Mouse (Mus musculus): Measurements from ENCODE around the gene Gm49405. TPM values are rescaled to one million over a fixed set of nuclear protein-coding genes. Genes with fewer than 3 reads are reported as not detected.
"Not testable (repeated sequence)": the region's sequence is repeated elsewhere in the genome, so short reads cannot be mapped to it uniquely, and the experiment has no call there.

Gm49405 gene
- 1 to 10 TPM; 1.7 TPM for total RNA-seq (2021)
- long read RNA-seq, partial matches to known transcripts: 0 of 2 reads
- long read RNA-seq, other reads (novel, unspliced or antisense): 2 of 2 reads

DNA sequence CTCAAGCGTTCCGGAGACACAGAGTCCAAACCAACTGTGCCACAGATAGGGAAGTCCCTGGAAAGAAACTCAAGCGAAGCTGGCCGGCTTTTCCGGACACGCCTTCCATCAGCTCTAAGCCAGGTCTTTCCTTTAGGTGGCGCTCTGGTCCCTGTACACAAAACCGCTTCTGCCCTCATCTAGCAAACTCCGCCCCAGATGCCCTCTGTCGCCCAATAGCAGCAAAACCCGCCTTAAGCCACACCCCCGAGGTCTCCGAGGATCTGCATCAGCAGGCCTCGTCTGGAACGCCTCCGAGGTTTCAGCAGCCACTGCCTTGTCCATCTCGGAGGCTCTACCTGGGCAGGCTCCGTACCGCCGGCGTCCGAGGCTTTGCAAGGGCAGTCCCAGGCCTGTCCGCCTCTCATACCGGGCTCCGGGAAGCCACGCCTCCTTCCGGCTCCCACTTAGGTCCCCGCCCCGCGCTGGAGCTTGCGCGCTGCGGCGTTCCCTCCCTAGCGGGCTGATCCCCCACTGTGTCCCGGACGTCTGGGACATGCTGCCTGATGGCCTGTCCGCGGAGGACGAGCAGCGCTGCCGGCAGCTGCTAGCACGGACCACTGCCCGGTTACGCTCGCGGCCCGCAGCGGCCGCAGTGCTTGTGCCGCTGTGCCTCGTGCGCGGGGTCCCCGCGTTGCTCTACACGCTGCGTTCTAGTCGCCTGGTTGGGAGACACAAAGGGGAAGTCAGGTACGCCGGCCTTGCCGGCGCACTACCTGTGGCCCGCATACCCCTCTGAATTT is at the start of gene Gm49405, which contains the start of gene Nudt8:
Gene Gm49405 (plus strand): TSS at position 508 of the 782 bp plus-strand sequence.
Gene Nudt8 (plus strand): TSS at position 462 of the 782 bp plus-strand sequence.
- peak; percentile 95 to 96 for DNase-seq (ENCODE audit: low spot score in 2 of 2)

DNA sequence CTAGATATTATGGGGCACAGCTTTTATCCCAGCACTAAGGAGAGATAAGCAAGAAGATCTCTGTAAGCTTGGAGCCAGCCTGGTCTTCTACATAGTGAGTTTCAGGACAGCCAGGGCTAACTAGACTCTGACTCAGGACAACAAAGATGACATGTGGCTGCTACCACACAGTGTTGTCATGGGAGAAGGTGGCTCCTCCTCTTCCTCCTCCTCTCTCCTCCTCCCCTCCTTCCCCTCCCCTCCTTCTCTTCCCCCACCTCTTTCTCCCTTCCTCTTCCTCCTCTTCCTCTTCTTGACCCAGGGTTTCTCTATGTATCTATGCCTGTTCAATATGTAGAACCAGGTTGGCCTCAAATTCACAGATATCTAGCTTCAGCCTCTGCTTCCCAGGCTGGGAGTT is 49.0 kb upstream of the Gm49405 start:
- DNase-seq (ENCODE audit: low spot score in 2 of 2): no peak

DNA sequence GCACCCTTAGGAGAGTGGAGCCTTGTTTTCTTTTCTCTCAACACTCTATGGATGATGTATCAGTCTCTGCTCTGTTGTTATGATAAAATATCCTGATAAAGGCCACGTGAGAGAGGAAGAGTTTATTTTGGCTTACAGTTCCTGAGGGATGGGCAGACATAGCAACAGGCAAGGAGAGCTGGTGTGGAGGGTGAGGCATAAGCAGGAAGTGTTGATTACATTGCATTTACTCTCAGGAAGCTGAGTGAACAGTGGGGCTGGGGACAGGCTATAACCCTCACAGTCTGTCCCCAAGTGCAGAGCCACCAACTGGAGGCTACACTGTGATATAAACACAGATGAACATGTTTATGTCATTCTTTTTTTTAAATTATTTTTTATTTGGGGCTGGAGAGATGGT is 48.3 kb upstream of the Gm49405 start:
- no peak for DNase-seq (ENCODE audit: low spot score in 2 of 2)

DNA sequence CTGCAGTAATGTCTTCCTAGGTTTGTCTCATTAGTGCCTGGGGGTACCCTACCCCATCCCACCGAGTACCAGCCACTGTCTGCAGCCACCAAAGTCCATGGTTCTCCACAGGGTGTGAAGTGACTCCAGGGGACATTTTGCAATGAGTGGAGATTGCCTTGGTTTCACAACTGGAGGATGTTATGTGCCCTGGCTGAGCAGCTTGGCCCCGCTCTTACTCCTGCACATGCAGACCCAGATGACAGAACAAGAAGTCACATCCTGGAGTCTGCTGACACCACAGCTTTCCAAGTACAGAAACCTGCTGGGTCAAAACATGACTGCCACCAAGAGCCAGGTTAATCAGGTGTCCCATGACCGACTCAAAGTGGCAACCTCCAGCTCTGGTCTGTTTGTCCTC is 45.4 kb upstream of the Gm49405 start:
- DNase-seq (ENCODE audit: low spot score in 2 of 2): no peak

DNA sequence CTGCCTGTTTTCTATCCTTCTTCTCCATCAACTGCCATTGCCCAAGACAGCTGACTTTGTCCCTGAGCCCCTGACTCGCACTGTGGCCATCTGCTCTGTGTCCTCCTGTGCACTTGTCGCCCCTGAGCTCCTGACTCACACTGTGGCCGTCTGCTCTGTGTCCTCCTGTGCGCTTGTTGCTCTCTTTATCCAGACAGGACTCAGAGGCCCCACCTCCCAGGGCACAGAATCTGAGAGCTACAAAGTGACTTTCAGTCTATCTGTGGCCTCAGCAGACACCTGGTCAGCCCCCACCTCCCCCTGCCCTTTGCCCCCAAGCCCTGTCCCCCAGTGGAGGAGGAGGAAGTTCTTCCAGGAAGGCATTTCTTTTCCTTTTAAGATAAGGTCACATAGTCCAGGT is 44.6 kb upstream of the Gm49405 start:
- DNase-seq (ENCODE audit: low spot score in 2 of 2): no peak

DNA sequence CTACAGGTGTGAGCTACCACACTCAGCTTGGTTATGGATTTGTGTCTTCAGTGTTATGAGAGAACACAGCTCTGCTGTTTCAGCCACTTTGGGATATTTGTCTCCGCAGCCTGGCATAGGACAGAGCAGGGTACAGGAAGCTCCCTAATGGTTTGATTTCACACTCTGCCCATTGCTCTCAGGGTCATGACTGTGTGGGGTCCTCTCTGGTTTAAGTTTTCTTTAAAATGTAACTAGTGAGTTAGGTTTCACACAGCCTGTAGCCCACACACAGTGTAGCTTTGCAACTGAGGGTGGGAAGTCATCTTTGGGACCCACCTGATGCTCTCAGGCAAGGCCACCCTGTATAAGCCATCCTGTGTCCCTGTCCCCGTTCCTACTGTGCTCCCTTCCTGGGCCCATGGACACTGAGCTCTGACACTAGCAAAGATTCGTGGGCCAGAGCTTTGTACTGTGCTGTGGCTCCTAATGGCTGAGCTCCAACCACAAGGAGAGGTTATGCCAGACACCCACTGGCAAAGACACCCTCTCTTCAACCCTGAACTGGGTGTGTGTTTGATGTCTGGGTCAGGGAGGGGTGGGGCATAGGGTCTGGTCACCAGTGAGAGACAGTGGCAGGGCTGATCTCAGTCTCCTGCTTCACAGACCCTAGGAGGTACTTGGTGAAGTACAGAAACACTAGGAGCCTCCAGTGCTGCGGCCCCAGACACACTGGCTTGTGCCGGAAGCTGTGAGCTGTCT is 43.0 kb upstream of the Gm49405 start:
- not testable (repeated sequence) for DNase-seq (ENCODE audit: low spot score in 2 of 2)

DNA sequence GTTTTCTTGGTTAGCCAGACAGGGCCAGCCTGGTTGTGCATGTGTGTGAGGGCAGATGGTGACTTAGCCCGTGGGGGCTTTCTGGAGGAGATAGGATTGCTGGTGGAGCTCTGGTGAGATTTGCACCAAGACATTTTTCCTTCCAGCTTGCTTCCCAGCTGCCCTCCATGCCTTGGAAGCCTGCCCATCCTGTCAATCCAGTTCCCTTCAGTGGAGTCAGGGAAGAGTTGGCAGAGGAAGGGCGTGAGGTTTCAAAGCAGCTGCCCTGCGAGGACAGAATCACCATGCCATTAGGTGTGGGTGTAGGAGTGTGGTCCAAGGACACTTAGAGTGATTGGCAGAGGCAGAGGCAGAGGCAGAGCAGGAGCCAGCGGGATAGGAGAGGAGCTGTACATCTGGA is 42.0 kb upstream of the Gm49405 start, which contains the start of gene Aldh3b3:
Gene Aldh3b3 (plus strand): TSS at position 176 of the 400 bp plus-strand sequence.
- peak; percentile 24 to 34 for DNase-seq (ENCODE audit: low spot score in 2 of 2)

DNA sequence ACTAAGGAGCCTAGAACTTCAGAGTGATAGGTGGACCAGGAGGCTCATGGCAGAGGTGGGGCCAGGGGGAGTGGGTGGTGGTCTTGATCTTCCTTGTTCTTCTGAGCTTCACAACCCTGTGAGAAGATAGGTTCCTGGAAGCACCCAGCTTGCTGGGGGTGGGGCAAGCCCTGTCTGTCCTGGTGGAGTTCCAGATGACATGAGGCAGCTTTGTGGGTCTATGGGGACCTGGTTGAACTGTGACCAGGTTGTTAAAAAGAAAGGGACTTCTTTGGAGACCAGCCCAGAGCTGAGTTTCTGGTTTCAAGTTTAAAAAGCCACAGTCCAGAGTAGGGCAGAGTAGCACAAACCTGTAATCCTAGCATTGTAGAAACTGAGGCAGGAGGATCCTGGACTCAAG is 41.4 kb upstream of the Gm49405 start:
- no peak for DNase-seq (ENCODE audit: low spot score in 2 of 2)

DNA sequence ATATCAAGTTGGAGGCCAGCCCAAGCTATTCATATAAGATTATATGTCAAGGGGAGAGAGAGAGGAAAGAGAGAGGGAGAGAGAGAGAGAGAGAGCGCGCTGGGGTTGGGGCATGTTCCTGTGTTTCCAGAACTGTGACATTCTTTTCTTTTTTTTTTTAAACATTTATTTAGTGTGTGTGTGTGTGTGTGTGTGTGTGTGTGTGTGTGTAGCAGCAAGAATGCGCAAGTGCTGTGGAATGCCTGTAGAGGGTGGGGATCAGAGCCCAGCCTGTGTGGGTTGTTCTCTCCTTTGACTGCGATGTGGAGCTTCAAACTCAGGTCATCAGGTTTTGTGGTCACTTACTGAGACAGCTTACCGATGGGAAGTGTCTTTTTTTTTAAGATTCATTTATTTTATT is 40.2 kb upstream of the Gm49405 start:
- DNase-seq (ENCODE audit: low spot score in 2 of 2): no peak

DNA sequence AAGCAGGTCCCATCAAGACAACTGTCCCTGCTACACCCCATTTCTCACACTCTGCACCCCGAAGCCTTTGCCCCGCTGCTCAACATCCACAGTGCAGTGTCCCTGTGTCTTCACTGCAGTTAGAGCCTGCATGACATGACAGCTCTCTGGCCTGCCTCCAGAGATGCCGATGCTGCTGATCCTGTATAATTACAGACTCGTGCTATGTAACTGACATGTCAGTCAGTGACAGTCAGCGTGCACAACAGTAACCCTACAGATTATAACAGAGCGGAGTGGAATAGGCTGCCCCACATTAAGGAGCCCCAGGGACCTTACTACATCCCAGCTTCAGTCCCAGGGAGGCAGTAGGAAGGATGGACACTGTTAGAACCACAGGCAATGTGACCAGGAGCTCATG is 38.6 kb upstream of the Gm49405 start:
- DNase-seq (ENCODE audit: low spot score in 2 of 2): not testable (repeated sequence)

DNA sequence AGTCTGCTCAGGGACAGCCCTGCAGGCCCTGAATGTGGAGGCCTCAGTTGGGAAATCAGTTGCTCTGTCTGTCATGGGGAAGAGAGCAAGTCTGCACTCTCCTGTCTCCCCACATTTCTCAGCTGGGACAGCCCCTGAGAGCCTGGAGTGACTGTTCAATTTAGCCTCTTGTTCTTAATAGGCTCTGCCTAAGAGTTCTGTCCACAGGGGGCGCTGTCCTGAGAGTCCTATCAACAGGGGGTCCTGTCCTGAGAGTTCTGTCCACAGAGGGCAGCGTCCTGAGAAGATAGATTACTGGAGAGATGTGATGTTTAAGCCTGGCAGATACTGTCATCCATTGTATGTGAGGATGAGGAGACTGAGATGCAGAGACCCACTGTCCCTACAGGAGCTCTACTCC is 38.0 kb upstream of the Gm49405 start:
- DNase-seq (ENCODE audit: low spot score in 2 of 2): peak in 1 of 2 experiments; percentile 23

DNA sequence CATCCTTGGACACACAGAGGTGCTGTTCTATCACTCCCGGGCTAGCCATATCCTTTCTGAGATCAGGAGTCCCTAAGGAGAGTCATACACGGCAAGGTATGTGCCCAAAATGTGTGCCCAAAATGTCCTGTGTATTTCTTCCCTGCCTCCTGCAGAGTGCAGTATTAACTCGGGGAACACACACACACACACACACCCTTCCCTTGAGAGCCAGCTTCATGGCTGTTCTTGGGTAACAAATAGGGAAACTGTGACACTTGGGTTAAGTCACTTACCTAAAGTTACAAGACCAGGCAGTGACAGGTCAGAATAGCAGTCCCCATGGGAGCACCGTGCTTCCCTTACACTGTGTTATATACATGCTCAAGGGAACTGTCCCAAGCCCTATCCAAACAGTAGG is 36.4 kb upstream of the Gm49405 start:
- no peak for DNase-seq (ENCODE audit: low spot score in 2 of 2)

DNA sequence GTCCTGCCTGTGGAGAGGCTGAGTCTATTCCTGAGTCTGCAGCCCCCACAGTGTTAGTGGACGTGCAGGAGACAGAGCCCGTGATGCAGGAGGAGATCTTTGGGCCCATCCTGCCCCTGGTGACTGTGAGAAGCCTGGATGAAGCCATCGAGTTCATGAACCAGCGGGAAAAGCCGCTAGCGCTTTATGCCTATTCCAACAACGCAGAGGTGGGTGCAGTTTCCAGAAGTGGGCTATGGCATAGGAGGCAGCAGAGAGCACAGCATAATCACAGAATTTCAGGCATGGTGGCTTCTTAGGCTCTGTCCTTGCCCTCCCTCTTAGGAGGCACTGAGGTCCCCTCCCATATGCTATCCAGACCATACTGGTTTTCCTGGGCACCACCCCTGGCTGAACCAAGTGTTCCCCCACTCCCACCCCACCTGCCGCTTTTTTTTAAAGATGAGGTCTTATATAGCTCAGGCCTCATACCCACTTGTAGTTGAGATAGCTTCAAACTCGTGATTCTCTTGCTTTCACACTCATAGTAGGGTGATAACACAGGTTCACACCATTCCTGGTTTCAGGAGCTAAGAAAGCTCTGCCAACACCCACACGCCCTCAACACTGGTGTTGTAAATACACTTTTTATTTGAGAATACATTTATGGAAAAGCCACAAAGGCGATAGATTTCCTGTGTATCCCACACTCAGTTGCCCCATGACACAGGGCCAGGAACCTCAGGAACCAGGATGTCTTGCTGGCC is 33.9 kb upstream of the Gm49405 start:
- DNase-seq (ENCODE audit: low spot score in 2 of 2): no peak

DNA sequence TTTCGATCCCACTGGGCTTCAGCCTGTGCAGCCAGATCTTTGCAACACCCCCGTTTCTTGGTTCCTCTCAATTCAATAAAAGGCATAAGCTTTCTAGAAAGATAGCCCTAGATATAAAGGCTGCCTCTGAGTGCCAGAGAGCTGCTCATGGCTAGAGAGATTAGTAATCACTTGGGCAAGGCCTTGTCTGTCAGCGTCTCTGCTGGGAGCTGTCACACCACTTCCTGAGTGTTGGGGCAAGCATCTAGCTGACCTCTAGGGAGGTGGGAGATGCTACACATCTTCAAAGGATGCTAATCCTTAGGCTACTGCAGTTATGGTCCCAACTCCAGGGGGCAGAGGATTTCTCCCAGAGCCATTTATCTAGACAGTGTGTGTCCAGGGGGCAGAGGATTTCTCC is 33.2 kb upstream of the Gm49405 start:
- DNase-seq (ENCODE audit: low spot score in 2 of 2): no peak

DNA sequence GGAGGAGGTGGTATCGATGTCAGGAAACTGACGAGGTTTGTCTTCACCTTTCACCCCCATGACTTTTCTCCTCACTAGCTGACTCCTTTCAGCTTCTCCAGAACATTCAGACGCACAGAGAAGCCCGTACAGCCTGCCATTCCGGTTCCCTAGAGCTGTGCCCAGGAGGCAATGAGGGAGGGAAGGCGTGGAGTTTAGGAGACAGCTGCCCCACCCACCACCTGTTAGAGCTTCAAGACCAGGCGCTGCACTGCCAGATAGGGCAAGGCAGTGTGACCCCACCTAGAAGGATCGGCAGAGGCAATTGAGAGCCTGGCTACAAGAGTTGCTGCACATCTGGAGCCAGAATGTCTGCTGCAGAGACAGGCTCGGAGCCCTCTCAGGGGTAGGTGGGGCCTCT is 28.2 kb upstream of the Gm49405 start, which contains the start of gene Aldh3b2:
Gene Aldh3b2 (plus strand): TSS at position 100 of the 400 bp plus-strand sequence.
- DNase-seq (ENCODE audit: low spot score in 2 of 2): no peak

DNA sequence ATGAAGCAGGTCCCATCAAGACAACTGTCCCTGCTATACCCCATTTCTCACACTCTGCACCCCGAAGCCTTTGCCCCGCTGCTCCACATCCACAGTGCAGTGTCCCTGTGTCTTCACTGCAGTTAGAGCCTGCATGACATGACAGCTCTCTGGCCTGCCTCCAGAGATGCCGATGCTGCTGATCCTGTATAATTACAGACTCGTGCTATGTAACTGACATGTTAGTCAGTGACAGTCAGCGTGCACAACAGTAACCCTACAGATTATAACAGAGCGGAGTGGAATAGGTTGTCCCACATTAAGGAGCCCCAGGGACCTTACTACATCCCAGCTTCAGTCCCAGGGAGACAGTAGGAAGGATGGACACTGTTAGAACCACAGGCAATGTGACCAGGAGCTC is 25.8 kb upstream of the Gm49405 start:
- not testable (repeated sequence) for DNase-seq (ENCODE audit: low spot score in 2 of 2)

DNA sequence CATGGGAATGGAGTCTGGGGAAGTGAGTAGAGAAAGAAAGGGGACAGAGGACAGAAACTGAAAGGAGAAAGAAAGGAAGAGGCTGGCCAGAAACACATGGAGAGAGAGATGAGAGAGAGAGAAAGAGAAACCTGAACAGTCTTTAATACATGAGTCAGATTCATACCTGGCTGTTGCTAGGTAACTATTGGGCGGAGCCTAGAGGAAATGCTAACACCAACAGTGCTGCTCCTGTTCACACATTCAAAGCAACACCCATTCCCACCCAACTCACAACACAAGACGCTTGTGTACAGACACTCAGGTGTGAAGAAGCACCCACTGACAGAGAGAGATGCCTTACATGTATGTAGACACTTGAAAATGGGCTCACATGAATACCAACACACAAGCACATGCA is 24.6 kb upstream of the Gm49405 start:
- no peak for DNase-seq (ENCODE audit: low spot score in 2 of 2)

DNA sequence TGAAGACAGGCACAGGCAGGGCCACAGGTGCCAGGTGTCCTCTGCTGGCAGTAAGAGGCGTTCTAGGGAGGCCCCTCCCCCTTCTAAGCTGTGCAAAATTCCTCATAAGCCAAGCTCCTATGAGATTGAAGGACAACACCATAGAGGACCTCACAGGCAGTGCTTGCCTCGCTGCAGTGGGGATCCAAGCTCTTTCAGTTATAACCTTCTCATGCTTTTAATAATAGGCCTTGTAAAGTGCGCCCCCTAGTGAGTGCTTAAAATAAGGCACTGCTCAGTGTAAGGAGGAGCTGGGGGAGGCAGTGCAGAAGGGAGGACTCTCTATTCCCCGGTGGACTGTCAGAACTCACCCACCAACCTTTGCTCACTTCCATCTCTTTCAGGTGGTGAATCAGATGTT is 20.1 kb upstream of the Gm49405 start:
- peak; percentile 82 to 85 for DNase-seq (ENCODE audit: low spot score in 2 of 2)

DNA sequence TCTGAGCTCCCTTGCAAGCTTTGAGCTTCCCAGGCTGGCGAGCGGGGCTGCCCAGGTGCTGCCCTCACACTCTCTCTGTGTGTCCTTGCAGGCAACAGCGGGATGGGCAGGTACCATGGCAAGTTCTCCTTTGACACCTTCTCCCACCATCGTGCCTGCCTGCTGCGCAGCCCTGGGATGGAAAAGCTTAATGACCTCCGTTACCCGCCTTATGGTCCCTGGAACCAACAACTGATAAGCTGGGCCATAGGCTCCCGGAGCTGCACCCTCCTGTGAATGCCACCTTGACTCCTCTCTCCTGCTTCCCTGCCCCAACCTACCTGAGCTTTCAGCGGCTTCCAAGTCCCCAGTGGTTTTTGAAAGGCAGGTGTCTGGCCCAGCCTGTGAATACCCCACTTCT is 19.5 kb upstream of the Gm49405 start:
- DNase-seq (ENCODE audit: low spot score in 2 of 2): no peak

DNA sequence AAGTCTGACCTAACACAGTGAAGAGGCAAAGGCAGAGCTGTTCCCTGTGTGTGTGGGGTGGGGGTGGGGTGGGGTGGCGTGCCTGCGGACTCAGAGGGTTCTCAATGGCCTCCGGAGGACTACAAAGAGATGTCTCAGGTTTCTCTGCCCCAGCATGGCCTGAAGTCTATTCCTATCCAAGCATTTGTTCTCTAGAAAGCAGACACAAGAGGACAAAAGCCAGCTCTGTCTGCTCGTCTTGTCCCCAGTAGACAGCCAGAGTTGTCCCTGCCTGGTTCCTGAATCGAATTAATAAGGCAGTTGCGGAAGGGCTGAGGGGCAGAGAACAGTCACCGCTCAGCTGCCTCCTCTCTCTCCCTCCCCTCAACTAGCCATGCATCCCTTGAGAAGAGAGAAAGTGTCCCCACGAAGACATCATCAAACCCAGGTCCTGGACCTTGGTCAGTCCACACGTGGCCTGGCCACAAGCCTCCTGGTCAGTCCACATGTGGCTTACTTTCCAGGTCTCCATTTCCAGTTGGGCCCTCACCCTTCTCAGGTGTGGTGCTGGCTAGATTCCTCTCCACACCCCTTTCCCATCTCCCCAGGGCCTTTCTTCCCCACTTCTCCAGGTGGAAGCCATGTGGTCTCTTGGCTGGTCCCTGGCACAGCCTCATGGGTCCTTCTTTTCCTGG is 16.8 kb upstream of the Gm49405 start:
- no peak for DNase-seq (ENCODE audit: low spot score in 2 of 2)

DNA sequence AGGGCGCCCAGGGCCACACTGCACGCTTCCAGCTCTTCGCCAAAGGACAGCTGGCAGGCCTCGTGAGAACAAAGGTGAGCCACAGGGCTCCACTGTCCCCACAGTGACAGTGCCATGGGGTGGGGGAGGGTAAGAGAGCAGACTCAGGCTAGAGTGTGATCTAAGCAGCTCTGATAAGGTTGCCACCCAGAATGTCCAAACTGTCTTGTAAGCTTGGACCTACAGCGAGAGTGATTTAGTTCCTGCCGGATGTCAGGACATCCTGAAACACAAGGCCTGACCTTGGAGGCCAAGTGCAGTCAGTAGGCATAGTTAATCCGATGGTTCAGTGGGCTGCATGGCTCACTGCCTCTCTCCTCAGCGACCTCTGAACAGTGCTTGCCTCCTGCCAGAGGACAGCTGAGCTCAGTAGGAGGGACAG is 15.2 kb upstream of the Gm49405 start:
- DNase-seq (ENCODE audit: low spot score in 2 of 2): no peak
